Mouse (Mus musculus) left cerebral cortex, adult 11 months (tissue): ENCODE data around the gene Zc3h12c.

Experiments used
- DNase-seq: peaks from one replicate; pipeline ENCODE4 v3.0.0; 2022; ENCODE audit warnings: low spot score

Zc3h12c gene

DNA sequence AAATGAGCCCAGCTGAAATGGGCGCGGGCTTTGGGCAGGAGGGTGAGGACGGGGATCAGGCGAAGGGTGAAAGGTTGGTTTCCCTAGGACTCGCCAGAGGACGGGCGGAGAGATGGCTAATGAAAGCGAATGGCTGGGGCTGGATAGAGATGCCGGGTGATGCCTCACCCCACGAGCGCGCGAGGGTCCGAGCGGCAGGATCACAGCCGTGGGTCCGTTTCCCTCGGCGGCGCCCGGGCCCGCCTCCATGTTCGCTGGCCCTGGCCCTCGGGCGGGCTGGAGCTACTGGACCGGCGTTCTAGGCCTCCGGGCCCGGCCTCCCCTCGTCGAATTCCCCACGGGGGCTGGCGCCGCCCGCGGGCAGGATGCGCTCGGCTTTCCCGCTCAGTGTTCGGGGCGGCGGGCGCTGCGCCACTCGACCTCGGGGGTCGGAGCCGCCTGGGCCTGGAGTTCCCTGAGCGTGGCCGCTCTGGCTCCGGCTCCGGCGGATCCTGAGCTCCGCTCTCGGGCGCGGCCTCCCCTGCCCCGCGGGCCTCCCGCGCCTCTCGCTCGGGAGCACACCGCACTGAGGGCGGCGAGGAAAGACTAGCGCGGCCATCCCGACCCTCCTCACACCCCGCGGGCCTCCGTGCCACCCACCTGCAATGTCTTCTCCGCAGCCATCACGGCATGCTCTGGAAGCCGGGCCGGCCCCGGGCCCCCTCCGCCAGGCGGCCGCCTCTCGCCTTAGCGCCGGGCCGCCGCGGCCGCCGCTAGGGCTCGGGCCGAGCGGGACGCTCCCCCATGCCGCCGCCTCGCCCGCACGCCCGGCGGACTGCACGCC lies at the start of gene Zc3h12c:
Zc3h12c (minus strand) TSS at position 710 of the 823 bp plus-strand sequence.
- DNase-seq: no peak

DNA sequence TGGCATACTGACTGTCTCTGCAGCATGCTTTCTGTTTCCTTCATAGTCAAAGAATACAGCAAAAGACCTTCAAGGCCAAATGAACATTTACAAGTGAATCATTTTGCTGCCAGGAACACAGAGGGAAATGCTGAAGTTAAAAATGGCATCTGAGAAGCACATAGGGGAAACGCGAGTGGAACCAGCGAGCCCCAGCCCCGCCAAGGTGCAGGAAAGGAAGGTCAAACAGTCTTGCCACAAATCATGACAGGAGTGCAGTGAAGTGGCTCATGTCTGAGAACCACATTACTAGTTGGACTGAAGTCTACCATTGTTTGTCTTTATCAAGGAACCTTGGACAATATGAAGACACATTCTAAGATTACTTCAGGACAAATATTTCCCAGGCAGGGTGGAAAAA lies 49.3 kb upstream of the Zc3h12c start:
- DNase-seq: no peak

DNA sequence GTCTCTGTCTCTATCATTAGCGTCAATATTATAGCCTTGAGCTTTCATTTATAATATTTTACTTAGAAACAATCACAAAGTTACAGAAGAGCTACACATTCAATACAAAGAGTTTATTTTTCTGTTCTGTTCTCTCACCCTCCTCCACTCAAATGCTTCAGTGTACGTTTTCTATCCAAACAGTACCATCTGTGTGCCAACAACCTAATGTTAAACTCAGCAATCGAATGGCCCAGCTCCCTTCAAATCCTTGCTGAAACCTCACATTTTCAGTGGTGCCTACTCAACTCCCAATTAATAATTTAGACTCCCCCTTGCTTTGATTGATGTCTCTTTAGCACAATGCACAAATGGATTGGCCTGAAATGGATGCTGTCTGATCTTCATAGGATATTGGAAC lies 46.9 kb upstream of the Zc3h12c start:
- no peak for DNase-seq

DNA sequence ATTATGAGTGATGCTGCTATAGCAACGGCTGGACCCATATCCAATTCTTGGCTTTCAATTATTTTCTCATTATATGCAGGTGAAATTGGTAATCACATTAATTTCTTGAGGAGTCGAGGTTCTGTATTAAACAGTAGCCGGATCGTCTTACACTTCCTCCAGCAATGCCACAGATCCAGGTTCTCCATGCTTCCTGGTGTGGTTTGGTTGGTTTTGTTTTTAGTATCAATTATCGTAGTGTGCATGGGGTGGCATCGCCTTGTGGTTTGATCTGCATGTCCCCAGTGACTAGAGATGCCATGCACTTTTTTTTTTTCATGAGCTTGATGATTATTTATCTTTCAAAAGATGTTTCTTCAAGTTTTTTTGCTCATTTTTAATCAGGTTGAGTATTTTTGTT lies 44.0 kb upstream of the Zc3h12c start:
- DNase-seq: no peak

DNA sequence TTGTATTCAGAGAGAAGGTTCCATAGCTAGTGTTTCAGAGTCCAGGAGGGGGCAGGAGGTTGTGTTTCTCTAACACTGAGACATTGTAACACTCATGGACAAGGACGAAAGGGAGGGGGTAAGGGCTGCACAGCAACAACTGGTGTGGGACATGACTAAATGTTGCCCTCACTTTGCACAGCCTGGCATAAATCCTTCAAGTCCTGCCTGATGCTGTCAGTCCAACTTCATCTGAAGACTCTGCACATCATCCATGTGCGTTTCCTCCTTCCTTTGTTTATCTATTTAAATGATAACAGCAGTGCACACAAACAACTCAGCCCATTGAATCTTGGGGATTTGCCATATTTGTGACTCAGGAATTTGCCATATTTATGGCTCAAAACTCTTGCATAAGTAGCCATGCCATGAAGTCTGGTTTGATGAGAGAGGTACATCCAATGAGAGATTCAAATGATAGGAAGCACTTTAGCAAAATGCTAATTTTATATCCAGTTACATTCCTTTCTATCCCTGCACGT lies 40.2 kb upstream of the Zc3h12c start:
- DNase-seq: no peak

DNA sequence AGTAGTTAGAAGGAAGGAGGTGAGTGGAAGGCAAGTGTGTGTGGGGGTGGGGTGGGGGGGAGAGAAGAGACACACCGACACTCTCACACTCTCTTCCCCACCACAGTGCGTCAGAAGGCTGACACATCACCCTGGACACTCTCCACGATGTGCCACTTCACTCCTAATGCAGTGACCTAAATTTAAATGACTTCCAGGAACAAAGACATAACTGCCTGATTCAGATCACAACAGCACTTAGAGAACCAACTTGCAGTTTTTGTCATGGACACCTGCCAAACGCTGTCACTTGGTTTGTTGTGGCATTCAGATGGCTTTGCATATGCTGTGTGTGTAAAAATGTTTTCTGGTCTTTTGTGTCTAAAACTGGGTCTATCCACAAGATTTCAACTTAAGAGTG lies 34.8 kb upstream of the Zc3h12c start:
- no peak for DNase-seq

DNA sequence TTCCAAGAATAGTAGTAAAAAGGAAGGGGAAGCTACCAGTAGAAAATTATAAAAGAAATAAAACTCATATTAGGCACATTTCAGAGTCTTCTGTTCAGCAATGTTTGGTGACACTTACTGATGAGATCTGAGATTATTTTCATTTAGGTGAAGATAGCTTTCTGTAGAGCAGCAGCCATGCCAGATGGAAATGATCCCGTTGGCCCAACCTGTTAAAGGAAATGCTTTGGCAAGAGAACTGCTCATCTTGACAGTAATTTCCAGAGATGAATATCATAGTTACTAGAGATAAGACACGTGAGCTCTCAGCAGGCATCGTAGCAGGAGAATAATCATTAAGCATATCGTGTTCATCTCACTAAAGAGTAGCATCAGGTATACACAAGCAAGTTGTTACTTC lies 31.9 kb upstream of the Zc3h12c start:
- DNase-seq: no peak

DNA sequence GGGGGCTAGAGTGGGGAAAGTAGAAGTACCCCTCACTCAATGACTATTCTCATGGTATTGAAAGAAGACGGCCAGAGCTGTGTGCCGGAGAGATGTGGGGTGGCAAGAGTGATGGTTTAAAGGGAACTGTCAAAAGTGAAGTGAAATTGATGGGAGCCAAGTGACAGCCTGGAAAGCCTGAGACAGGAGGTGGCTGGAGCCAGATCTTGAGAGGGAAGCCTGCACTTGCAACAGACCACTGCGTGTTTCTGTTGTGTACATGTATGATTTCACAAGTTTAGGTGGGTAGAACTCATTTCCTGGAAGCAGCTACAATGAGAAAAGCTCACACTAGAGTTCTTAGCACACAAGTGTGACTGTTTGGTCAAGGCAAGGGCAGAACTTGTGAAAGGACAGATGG lies 27.5 kb upstream of the Zc3h12c start:
- no peak for DNase-seq

DNA sequence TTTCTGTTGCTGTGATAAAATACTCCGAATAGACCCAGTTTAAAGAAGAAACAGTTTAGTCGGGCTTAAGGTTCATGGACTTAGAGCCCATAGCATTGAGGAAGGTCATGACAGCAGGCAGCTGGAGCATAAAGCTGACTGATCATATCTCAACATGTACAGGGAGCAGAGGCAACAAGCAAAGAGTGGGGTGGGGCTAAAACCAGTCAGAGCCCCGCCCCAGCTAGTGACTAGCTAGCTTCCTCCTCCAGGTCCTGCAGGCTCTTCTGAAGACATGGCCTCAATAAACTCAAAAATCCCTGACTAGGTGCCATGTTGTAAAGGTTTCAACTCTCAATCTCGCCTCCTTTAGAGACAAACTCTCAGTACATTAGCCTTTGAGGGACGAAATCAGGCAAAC lies 25.5 kb upstream of the Zc3h12c start:
- DNase-seq: no peak

DNA sequence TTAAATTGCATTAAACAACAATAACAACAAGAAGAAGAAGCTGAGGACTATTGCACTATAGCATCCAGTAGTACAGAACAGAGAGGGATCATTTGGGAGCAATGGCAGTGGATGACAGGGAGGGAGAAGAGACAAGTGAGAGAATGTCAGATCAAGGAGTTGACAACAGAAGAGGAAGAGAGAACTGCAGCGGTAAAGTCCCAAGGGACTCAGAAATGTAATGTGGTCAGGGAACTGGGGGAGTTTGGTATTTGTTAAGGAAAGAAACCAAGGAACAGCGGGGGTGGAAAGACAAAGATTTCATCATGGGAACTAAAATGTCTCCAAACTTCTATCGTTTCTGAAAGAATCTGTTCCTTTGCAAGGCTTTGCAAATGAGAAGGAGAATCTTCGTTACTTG lies 22.5 kb upstream of the Zc3h12c start:
- no peak for DNase-seq

DNA sequence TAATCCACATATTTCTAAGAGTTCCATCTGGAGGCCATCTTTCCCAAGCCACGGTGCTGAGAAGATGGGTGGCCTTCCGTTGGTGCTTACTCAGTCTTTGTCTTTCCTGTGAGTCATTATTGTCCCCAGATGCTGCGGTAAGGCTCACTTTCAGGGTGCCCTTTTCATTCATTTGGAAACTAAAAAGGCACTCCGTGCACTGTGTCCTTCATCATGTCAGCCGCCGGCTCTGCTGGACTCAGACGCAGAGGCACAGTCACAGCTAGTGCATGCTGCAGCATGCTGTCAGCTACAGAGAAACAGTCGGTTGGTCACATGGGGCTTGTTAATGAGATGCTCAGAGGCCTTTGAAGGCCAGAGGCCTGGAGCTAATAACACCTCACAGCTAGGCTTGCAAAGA lies 19.7 kb upstream of the Zc3h12c start:
- DNase-seq: no peak

DNA sequence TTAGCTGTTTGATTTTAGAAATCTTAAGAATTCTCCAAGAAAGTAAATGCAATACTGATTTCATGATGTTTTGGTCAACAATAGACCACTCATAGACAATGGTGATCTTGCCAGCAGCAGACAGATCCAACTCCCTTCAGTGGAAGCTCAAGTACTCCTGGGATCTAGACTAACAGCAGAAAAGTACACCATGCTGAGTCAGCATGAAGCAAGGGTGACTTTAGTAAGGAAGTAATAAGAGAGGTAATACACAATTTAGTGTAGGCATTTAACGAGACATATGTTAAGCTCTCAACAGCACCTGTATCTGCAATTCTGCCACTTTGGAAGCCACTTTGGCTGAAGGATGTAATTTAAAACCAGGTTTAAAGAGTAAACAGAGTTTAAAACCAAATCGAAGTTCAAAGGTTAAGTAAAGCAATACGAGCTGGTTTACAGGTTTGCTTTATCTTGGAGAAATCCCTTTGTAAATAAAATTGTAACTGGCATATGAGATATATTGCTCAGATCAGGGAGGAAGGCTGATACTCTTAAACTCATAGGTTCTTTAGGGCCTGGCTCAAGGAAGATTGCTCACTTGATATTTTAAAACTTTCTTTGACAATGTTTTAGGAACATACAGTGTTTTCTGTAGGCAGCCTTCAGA lies 18.0 kb upstream of the Zc3h12c start:
- DNase-seq: no peak

DNA sequence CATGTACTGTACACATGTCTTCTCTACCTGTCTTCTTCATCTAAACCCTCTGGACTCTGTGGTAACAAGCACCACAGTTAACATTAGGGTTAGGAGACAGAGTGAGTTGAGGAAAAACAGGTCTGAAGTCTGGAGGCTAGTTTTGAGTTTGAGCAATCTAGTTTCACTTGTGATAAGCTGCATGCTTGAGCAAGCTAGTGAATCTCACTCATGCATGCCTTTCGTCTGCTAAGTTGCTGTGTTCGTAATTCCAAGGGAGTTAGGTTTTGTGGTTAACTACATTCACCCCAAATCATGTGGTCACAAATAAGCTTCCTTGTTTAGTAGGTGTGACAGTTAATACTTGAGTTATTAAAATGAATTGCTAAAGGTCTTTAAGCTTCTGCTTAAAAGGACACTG lies 13.0 kb upstream of the Zc3h12c start:
- DNase-seq: no peak

DNA sequence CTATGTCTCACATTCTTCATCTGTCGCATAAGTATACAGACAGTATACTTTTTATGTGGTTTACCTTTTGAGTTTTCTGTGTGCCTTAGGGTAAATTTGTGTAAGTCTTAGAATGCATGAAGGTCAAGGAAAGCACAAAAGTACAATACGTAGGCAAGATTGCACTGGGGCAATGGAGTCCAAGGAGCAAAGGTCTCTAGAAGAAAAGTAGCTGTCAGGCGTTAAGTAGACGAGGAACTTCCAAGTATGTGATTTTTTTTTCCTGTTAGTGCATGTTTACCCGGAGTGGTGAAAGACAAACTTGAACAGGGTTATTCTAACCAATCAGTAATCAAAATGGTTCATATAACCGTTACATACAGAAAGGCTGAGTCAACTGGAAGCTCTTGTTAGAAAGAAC lies 12.5 kb upstream of the Zc3h12c start:
- no peak for DNase-seq

DNA sequence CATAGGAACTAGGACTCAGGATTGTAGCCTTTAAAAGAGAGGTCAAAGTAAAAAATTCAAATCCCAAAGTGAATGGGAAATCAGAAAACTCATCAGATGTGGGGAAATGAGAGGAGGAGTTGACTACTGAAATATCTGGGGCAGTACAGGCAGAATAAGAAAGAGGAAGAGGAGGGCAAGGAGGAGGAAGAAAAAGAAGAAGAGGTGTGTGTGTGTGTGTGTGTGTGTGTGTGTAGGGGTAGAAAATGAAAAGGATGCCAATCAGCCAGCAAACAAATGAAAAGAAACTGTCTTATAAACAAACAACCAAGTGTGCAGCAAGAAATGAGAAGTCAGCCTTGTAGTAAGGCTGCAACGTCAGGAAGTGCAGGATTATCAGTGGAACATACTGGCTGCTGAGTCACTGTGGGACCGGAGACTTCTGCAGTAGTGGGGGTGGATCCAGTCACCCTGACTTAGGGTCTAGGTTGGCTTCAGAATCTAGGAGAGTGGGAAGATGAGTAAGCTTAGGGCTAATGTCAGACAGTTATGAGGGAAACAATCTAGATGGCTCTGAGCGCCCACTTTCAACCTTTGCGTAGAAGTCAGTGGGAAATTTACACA lies 7.0 kb upstream of the Zc3h12c start:
- DNase-seq: no peak

DNA sequence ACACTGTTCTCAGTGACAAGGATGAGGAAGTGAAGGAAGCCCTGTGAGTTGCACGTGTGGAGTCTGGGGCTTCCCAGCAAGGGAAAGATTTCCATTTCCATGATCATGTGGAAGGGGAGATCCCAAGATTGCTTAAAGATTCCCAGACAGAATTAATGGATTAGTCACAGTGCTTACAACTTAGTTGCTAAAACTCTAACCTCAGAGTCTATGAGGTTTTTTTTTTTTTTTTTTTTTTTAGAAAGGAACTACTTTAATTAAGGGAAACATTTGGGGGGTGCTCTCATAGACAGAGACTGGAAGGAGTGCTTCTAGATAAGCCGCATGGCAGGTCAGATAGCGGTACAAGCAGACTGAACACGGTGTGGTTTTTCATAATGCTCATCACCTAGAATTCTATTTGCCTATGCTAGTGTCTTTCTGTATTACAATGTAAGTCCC lies 6.3 kb upstream of the Zc3h12c start:
- no peak for DNase-seq

DNA sequence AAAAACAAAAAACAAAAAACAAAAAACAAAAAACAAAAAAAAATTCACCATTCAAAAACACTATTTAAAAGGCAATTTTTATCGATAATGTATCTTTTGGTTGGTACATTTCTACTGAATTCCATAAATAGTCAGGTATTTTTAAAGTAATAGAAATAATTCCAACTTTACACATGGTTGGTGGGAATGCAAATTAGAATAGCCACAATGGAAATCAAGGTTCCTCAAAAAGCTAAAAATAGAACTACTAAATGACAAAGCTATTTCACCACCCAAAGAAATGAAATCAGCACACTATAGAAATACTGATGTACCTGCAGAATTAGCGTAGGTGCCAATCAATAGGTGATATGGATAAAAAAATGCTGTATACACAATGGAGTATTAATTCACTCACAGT lies 5.6 kb upstream of the Zc3h12c start:
- no peak for DNase-seq

DNA sequence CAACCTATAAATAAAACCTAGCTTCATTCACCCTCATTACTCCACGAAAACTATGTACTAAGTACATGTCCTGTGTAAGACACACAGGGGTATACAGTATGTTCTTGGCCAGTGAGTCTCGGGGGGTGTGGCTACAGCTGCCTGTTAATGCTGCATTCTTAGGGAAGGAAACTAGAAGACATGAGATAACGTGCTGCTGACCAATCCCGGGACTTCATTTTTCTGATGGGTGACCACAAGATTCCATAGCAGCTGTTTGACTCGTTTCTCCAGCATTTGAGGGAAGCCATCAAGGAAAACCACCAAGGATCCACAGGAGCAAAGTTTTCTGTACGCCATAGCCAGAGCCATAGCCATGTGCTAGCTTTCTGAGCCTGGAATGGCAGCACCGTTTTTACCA lies 4.2 kb upstream of the Zc3h12c start:
- no peak for DNase-seq

DNA sequence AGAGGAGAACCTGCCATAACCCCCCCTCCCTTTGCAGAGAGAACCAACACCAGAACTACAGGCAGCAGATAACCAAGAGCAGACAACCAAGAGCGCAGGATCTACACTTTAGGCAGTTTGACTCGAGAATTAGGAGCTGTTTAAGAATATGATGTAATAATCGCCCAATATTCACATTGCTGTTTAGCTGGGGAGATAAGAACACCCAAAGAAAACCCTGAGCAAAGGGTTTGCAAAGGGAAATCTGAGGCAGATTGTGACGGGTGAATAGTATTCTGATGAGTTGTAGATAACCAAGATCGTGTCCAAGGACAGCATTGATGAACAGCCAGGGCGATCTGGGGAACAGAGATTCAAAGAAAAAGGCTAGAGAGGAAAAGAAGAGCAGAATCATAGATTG lies 2.3 kb upstream of the Zc3h12c start:
- DNase-seq: no peak

DNA sequence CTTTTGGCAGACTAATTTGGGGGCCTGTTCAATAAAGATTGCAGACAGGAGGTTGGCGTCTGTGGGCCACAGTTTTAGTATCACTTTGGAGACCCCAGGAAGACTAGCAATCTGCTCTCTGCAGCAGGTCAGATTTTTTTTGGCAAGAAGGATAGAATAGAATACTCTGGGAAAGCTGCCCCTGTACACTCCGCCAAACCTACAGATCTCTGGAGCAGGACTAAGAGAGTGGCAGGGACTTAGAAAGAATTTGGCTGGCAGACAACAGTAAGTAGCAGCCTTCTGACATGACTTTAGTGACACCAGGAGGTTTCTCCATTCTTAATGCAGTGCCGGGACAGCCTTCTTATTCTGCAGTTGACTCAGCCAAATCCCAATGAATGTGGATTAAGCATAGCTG lies 1.8 kb upstream of the Zc3h12c start:
- DNase-seq: no peak

DNA sequence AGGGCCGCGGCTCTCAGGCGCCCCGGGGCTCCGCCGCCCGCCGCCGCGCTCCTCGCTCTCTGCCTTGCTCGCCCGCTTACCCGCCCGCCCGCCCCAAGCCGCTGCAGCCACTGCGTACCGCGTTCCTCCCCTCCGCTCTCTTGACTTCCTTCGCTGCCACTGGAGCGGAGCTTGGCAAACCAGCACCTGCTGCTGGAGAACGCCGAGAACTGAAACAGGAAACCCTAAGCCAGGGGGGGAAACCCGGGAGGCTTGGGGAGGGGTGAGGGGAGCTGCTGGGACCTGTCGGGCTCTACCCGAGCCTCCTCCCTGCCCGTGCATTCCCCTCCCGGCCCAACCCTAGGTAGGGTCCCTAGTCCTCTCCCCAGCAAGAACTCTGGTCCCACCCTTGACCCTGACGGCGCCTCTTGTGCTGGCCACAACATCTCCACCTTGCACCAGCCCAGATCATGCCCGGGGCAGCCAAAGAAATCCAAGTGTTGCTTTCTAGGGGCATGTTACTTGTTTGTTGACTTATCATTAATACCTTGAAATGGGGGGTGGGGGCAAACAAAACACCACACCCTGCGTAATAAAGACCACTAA lies 406 bp upstream of the Zc3h12c start:
- DNase-seq: peak; percentile 59

DNA sequence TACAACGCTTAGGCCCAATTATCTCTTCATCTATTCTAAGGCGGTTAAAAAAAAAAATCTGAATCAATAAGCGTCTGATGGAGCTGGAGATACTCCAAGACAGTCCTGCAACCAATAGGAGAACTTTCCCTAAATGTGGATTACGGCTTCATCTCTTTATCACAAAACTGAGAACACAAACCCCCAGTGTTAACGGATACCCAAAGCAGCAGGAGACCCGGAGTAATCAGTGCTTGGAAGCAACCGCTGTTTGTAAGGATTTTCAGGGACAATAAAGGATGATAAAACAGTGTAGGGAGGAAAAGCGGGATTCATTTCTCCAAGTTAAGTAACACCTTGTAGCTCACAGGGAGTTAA lies 888 bp downstream of the Zc3h12c start:
- DNase-seq: no peak

DNA sequence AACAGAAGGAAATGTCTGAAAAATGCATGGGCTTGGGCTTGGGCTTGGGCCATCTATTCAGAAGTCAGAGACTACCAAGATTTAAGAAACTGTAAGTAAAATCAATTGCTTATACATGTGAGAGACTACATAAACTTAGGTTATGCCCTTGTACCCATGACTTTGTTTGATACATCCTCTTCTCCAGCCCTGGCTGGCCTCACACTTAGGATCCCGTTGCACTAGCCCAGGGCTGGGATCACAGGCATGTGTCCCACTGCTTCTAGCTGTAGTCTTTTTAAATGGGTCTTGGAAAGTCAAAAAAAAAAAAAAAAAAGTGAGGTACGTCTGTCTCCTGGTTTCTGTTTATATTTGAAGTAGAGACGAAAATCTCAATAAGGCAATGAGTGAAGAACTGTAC lies 1.3 kb downstream of the Zc3h12c start:
- DNase-seq: no peak
